Mouse (Mus musculus) ES-E14 (cell line): Measurements from ENCODE around the gene Sec23a.

ENCODE experiments used
- CHD2 ChIP-seq: IDR thresholded peaks from 2 replicates; pipeline ENCODE4 v1.6.1; 2014; ENCODE audit warnings: mild to moderate bottlenecking, low read depth, low read length, inconsistent platforms
- HCFC1 ChIP-seq: IDR thresholded peaks from 2 replicates; pipeline ENCODE4 v1.6.1; 2012; ENCODE audit warnings: low read length, inconsistent platforms, borderline replicate concordance; ENCODE audit not compliant: insufficient read depth
- MAFK ChIP-seq: IDR thresholded peaks from 2 replicates; pipeline ENCODE4 v1.6.1; 2014; ENCODE audit warnings: mild to moderate bottlenecking, low read depth, low read length, inconsistent platforms; ENCODE audit not compliant: insufficient read depth
- ZC3H11A ChIP-seq: IDR thresholded peaks from 2 replicates; pipeline ENCODE4 v1.6.1; 2012; ENCODE audit warnings: low read depth, mild to moderate bottlenecking, inconsistent platforms, low read length, borderline replicate concordance
- ZNF384 ChIP-seq: IDR thresholded peaks from 2 replicates; pipeline ENCODE4 v1.6.1; 2012; ENCODE audit warnings: low read depth, low read length, inconsistent platforms

GRCm38 (mm10) chr12:59032101-59032500 is 20.3 kb upstream of the Sec23a start:
- TF ChIP-seq HCFC1 (no peak), ZNF384 (no peak), CHD2 (no peak), MAFK (no peak), ZC3H11A (no peak)
